Mouse (Mus musculus): ENCODE results near the gene Ptprj.

Ptprj gene

DNA sequence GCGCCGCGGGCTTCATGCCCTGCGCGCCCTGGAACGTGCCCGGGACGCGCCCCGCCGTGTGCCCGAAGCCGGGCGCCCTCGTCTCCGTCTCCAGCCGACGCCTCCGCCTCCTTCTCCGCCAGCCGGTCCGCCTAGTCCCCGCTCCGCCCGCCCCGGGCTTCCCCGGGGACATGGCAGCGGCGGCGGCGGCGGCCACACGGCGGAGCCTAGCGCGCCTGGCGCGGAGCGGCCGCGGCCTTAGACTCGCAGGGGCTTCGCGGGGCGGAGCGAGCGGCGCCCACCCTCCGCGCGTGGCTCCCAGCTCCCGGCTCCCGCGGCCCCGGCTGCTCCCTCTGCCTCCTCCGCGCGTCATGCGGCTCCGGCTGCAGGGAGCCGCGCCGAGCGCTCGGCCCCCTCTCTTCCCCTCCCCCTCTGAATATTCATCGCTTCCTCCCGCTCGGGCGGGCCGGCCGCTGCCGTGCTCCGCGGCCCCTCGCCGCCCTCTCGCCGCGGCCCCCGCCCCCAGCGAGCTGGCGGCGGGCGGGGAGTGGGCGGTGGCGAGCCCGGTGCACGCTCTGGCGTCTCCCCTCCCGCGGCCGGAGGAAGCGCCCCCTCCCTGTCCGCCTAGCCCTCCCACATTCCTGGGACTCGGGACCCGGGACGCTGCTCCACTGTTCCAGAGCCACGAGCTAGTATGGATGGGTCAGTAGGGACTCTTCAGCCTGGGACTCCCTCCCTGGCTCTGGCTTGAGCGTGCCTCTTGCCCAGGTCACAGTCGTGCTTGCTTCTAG lies at the start of gene Ptprj:
Gene Ptprj (minus strand): TSS at position 412 of the 770 bp plus-strand sequence.
- DNase-seq, result peak; percentile 73

DNA sequence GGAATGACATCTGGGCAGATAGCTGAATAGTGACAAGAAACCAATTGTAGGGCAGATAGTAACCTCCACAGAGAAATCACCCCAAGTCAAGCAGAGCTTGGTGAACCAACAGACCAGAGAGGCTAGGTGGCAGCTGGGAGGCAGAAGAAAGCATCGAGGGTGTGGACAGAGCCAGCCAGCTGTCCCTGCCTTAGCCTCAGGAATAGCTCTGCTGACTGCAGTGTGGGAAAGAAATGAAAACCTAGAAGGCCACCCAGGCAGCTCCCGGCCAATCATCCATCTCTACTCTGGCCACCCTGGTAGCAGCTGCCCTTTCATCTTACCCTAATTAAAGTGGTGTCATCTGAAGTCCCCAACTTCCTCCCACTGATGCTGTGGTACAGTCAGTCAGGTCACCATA lies 49.1 kb upstream of the Ptprj start:
- no peak for DNase-seq

DNA sequence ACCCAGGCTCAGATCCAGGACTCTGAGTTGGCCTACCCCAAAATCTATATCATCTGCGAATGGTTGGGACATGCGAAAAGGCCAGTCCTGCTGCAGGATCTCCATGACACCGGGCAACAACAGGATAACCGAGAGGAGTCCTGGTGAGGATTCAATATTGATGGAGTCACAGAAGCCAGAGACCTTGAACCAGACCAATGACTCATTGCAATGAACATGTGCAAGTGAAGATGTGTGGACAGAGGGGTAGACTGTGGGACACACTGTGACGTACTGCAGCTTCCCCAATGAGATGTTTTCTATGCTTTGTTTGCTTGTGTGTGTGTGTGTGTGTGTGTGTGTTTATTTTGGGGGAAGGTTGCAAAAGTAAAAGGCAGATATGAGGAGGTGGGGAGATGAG lies 47.8 kb upstream of the Ptprj start:
- DNase-seq, result no peak

DNA sequence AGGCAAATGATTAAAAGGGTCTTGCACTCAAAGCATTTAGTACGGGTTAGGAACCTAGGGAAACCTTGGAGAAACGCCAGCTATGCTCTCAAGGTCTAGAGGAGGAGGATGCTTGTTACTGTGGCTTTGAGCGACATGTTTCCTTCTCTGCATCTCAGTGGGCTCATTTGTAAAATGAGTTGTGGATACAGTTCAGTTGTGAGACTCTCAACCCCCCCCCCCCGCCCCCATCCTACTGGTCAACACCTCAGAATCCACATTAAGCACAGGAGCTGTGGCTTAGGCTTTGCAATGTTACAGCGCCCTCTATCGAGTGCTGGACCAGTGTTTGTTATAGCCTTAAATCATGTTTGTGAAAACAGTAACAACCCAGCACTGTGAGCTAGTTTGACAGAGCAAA lies 44.5 kb upstream of the Ptprj start:
- peak; percentile 79 for DNase-seq

DNA sequence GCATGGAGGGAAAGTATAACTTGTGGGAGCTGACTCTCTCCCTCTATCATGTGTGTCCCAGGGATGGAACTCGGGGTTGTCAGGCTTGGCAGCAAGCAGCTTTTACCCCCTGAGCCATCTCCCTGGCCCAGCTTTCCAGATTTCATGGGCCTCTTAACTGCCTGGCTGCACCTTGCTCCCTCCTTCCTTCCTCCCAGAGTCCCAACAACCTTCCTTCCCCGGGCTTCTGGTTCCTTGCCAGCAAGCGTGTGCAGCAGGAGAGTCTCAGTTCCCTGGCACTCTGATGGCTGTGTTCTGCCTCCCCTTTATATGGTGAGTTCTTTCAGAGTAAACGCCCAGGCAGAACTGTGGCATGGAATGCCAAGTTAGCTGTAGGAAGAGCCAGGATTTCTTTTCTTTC lies 43.9 kb upstream of the Ptprj start:
- peak; percentile 34 for DNase-seq

DNA sequence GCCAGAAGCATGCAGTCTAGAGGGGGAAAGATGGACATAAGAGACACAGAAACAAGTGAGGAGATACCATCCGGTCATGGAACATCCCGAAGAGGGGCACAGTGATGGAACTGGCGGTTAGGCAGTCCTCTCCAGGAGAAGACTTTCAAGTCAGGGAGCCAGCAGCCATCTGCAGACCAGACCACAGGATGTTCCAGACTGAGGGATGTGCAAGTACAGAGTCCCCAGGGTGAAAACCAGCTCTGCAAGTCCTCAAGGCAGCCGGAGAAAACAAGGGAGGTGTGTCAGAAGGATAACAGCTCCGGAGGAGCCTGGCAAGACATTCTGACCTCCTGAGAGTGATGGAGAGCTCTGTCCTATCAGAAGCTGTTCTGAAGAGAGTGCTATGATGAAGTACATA lies 40.4 kb upstream of the Ptprj start:
- no peak for DNase-seq

DNA sequence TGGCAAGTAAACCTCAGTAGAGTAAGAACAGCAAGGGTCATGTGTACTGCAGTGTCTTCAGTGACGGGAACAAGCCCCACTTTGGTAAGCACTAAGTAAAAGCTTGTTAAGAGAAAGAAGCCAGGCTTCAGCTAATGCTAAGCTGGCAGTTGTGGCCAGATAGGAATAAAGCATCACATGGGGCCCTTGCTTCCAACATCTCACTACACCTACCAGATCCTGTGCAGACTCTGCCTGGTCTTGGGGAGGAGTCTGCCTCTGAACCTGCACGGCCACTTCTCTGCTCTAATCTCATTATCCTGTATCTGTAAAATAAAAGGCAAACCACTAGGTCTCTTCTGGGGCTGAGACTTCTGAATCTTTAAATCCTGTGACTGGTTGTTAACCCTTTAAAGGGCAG lies 39.2 kb upstream of the Ptprj start:
- DNase-seq, result no peak

DNA sequence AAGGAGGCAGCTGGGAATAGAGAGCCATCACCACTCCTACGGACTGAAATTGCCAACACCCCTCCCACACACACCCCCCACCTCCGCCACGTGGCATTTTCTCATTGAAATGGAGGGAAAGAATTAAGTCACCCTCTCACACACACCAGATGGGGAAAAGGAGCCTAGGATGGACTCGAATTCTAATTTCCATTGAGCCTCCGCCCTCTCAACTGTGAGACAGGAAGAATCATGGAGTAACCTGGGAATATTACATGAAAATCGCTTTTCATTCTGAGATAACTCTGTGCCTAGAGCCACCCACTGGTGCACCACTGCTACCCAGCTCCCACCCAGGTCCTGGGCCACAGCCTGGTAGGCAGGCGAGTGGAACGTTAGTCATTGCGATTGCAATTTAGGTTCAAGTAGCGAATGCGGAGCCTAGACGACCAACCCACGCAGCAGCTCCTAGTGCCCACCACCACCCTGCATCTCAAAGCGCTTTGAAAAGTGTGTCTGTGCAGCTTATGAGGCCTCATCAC lies 34.3 kb upstream of the Ptprj start:
- DNase-seq, result no peak

DNA sequence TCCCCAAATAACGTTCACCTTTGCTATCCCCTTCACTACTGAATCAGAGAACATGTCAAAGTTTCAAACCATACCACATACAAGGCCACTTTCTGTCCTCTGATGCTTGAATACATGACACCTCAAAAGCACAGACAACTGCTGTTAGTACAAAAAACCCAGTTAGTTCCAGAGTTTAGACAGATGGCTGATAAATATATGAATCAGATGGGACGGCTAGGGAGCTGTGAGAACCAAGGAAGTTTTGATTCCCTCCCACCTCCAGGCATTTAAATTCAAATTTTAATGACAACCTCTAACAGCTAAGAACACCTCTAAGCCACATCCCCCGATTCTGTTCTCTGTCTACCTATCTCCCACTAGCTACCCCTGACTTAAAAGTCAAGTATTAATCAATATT lies 33.1 kb upstream of the Ptprj start:
- no peak for DNase-seq

DNA sequence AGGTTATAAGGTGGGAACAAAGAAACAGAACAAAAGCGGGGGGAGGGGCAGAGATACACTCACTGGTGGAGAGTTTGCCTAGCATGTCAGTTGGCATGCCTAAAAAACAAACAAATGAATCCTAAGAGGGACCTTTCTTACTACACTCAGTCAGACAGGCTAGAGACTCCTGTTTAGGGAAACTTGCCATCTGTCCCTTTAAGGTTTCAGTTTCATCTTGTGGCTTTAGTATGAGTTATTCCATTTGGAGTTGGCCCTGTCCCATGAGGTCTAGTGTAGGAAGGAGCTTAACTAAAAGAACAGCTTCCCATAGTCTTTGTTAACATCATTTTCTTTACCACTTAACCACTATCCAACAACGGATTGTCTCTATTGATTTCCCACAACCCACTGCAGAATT lies 32.6 kb upstream of the Ptprj start:
- no peak for DNase-seq

DNA sequence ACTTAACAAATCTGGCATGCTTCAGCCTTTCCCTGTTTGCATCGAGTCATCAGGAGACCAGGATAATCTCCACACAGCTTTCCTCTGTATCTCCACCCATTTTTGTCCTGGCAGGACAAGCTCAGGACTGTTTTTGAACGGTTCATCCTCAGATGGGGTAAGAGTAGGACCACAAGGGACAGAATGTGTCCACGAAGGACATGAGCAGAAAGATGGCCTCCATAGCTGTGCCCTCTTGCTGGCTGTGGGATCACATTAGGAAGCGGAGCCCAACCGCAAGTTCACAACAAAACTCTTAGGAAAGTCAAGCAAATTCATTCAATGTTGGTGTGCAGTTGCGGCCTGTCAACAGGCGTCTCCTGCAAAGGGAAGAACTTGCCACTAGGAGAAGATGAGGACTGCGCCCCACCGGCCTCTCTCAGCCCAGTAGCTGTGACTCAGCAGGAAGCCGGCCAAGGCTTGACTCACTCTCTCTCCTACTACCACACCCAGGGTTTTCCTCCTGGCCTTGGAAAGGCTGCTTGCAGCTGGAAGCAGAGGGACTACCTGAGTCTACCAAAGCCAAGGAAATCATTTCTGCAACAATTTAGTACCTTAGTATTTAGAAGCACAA lies 31.6 kb upstream of the Ptprj start:
- no peak for DNase-seq

DNA sequence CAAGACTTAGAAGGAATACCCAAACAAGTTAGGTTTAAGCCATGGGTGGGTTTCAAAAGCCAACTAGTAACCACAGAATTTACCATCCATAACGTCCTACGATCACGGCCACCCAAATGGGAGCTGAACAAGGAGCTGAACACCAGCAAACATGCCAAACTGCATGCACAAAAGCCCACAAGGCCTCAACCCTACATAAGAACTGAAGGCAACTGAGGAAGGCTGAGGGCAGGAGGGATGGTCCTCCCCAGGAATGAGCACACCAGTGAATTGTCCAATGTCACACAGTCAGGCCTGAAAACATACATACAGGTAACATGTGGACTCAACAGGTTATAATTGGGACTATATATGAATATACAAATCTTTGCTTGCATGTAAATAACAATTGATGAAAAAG lies 20.6 kb upstream of the Ptprj start:
- DNase-seq, result no peak

DNA sequence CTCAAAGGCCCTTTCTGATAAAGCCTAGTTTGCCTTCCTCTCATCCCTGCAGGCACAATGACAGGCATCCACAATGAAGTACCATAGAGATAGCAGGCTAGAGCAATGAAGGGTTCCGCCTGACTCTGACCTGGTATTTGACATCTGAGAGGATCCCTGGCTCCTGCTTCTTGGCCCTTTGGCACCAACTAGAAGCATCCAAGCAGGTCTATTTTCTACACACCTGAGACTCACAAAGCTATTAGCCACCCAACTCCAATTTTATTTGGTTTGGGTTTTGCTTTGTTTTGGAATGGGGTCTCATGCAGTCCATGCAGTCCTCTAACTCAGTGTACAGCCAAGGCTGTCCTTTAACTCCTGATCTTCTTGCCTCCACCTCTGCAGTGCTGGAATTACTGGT lies 7.7 kb upstream of the Ptprj start:
- no peak for DNase-seq

DNA sequence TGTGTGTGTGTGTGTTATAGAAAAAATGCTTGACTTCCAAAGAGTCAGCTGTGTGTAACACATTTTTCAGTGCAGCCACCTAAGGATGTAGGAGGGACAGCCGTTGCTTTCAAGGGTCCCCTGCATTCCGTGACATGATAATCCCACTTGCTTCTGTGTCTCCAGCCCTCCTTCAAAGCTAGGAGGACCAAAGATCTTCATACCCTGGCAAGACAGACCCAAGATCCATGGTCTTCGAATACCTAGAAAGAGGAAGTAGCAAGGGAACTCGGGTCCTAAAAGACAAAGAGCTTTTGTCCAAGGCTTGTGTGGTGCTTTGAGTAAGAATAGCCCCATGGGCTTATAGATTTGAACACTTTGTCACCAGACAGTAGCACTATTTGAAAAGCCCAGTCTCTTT lies 4.1 kb upstream of the Ptprj start:
- DNase-seq, result no peak

DNA sequence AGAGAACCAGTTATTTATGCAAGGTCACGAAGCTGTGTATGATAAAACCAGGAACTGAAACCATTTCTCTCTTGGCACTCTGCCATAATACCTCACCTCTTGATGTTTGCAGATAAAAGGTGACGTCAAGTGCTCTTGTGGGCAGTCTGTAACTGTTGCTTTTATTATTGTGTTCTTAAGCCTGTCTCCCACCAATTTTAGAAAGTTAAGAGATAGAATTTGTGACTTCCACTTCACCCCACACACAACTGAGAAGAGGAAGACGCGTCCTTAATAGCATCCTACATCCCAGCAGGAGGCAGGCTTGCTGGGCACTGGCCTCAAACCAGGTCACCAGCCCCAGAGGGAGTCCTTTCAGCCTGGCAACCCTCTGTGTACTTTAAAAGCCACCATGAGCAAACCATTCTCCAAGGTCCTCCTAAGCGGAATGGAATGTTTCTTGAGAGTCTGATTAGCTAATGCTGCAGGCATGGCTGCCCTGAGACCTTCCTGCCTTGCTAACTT lies 3.2 kb upstream of the Ptprj start:
- peak; percentile 12 for DNase-seq

DNA sequence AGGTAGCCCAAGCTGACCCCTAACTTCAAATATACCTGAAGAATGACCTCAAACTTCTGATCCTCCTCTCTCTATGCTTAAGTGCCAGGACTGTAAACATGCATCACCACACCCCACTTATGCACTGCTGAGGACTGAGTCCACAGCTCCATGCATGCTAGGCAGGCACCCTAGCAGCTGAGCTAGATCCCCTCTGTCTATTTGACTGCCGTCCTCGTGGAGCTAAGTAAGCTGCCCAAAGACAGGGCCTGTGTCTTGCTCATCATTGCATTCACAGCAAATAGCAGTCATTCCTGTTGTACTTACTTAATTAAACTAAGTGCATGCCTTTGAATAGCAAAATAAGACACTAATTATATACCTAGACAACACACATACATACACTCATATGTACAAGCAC lies 2.4 kb upstream of the Ptprj start:
- DNase-seq, result no peak

DNA sequence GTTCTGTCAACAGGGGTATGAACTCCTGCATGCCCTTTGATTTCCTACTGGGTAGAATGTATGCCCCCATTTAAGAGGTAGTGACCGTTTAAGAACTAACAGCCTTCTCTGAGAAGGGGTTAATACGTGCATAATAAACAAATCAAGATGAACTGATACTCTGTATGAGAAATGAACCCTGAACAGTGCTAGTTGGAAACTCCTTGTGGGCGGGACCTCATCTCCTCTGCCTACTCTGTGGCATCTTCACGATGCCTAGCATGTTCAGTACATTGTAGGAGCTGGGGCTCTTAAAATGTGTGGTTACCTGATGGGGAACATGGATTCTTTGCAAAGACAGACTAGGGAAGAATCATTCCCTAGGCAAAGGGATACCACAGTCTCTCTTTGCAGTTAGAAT lies 1.9 kb upstream of the Ptprj start:
- no peak for DNase-seq

DNA sequence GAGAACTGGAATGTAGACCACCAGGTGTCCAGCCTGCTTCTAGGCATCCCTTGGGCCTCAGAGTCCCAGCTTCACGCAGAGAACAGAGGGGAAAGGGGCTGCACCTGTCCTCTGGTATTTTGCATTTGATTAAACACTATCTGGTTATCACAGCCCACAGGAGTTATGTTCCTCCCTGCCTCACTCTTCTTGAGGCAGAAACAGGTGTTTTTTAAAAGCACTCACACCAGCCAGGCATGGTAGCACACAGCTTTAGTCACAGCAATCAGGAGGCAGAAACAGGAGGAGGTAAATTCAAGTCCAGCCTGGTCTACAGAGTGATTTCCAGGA lies 1.3 kb upstream of the Ptprj start:
- no peak for DNase-seq

DNA sequence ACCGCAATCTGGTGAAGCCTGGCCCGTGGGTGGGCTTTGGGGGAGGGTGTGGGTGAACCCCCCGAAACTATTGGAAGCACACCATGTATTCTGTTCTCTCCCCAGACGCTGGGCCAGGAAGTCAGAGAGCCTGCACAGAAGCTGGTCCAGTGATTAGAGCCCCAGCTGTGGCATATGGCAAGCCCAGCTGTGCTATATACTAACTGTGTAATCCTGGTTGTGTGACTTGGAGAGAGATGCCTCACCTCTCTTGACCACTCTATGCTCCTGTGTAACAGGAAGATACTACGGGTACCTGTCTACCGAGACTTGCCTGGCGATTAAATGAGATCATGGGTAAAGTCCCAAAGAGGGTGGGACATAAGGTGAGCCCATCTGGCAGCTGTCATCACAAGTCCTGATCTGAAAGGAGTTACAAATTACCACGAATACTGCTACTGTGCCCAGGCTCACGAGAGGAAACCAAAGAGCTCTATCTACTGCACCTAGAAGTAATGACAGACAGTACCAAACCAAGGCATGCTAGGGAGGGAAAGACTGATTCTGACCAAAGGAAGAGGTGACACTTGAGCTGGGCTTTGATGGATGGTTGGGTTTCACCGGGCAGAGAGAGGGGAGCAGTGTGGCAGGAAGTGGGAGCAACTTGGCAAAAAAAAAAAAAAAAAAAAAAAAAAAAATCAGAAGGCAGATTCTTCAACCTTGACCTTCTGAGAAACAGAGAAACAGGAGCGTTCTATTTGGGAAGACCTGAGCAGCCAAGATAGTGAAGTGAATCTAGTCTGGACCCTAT lies 754 bp upstream of the Ptprj start:
- DNase-seq, result no peak

DNA sequence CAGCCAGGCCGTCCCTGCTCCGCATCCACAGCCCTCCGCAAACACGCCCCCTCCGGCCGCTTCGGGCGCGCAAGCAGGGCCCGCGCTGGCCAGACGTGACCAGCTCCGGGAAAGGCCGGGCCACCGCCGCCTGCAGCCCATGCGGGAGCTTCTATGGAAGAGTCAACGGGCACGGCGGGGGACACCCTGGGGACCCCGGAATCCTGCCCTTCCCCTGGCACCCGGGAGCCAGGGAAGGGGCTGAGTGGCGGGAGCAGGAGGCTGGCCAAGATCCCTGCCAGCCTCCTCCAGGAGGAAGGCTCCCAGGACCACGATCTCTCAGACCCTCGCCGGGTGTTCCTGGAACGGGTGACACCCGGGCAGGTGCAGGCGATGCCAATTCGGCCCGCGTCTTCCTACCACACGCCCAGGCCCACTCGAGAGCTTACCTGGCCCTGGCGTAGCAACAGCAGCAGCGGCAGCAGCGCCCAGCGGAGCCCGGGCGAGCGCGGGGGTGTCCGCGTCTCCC lies 665 bp downstream of the Ptprj start:
- DNase-seq, result peak; percentile 74

DNA sequence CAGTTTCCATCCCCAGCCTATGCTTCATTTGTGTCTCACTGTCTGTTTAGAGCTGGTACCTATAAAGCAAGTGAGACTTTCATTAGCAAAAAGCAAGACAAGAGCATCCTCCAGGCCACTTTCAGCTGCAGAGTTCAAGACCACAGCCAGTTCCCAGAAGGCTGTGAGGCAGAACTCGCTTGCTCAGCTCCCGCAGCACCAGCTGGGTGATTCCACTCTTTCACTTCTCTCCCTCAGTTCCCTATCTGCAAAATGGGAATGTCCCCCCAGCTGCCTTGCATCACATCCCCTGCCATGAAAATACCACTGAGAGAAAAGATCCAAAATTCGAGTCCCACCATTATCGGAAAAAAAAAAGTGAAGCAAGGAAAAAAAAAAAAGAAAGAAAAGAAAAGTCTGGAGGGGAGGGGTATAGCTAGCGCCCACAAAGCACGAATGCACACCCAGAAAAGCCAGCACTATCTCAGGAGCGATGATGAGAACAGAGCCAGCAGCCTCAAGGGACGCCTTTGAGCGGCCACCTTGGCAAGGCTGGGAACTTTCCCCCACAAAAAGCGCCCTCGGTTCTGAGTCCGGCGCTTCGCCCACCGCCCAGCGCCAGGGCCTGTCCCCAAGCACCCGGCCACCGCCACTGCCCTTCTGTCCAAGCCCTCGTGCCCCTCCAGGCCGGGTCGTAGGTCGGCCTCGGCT lies 1.3 kb downstream of the Ptprj start:
- DNase-seq, result peak; percentile 45

DNA sequence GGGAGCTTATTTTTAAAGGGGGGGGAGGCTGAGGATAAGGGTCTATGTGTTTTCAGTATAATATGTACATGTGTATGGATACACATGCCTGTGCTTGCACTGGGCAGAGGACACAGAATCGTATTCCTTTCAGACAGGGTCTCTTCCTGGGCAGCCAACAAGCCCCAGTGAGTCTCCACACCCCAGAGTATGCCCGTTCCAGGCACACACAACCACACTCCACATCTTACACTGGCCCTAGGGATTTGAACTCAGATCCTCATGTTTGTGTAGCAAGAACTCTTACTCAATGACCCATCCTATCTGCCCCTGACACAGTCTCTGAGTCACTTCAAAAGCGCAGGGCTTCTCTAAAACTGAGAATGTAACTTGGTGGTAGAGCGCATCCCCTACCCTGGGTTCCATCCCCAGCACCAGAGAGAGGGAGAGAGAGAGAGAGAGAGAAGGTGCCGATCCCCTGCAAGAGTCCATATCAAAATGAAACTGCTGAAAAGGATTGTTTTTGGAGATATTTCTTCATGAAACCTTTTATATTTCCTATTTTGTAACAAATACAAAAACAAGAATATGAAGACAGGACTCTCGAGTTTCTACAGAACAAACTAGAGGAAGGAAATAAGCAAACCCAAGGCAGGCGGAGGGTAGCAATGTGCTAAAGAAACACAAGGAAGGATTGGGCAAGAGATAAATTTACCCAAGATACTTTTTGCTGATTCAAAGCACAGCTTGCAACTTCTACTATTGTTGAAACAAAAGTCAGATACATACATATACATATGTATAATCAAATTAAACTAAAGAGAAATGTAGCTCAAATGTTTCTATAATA lies 2.8 kb downstream of the Ptprj start:
- DNase-seq, result peak; percentile 13
